Mouse (Mus musculus): ENCODE results near the gene Snapc4. TPM values are rescaled to one million over a fixed set of nuclear protein-coding genes. Genes with fewer than 3 reads are reported as not detected.

The Snapc4 gene
- polyA plus RNA-seq, 1 experiment from 2014 or later = 41.6 TPM

DNA sequence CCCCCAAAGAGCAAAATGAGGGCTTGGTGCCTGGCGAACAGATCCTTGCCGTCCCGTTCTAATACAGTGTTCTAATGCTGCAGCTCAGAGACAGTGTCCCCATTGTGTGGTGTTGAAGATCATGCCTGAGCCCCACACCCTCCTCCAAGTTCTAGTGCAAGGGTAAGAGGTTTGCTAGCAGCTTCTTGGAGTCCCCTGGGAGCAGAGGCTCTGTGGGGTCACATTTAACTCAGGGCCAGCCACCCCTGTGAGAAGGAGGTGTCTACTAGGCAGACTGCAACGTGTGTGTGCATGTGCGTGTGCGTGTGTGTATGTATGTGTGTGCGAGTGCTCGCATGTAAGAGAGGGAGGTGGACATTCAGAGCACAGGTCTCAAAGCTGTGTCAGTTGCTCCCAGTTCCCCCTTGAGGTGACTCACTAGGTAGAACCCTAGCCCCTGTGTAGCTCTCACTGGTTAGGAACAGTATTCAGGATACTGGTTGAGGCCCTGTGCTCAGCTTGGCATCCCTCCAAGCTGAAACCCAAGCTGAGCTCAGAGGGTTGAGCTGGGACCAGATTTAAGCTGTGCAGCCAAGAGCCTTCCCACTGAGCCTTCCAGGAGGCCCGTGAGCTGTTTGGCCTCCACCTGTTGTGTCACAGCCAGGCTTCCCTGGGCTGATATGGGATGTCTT, 63.7 kb downstream of the Snapc4 start:
- Histone ChIP-seq H3K9ac (ENCODE audit: low read depth, low read length) (no peak overlapping the region; the same call in 1 of the 2 replicates), H3K4me2 (peak overlapping the region; percentile 95), H3K4me3 (ENCODE audit: low read depth, low read length) (peak overlapping the region; percentile 81), H3K27me3 (replicated peaks; ENCODE audit: control insufficient read depth, insufficient read depth, low read length) (0 out of 2 replicates have a peak, but pooled peaks cover 2% of the 10 kb centered on the region), H3K36me3 (ENCODE audit: control insufficient read depth, insufficient read depth, low read length) (no peaks in the 10 kb centered on the region), H3K9me3 (ENCODE audit: control insufficient read depth, low read length) (no peaks in the 10 kb centered on the region), H3K27ac (ENCODE audit: low read depth, low read length) (no peak overlapping the region), H3K4me1 (replicated peaks; ENCODE audit: control insufficient read depth, insufficient read depth, low read length) (peaks cover 26% of the 10 kb centered on the region)
- ATAC-seq (replicated peaks; ENCODE audit: low FRiP score) (no peak), DNase-seq (ENCODE audit: low spot score) (no peak)
- WGBS = 82% methylated on average over 9 of the region's 9 CpGs

DNA sequence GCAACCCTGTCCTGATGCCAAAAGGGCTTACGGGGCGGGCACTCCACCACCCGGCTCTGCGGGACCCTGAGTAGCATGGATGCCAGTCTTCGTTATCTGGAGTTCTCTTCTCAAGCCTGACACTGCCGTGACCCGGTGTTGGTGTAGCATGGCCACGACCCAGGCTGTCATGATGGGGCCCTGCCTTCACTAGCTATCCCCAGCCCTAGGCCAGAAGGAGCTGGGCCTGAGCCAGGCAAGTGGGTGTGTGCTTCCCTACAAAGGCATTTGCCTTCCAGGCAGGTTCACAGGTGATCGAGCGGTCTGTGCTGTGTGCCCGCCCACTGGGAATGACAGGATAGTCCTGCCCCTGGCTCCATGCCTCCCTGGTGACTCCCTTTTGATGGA, 64.5 kb downstream of the Snapc4 start:
- 6% methylated on average over 11 of the region's 11 CpGs for WGBS
- Histone ChIP-seq H3K4me3 (ENCODE audit: low read depth, low read length) (peak overlapping the region; percentile 81), H3K36me3 (ENCODE audit: control insufficient read depth, insufficient read depth, low read length) (no peaks in the 10 kb centered on the region), H3K9me3 (ENCODE audit: control insufficient read depth, low read length) (no peaks in the 10 kb centered on the region), H3K9ac (ENCODE audit: low read depth, low read length) (peak overlapping the region; percentile 70), H3K27ac (ENCODE audit: low read depth, low read length) (peak overlapping the region; percentile 74; the same call in 1 of the 2 replicates), H3K27me3 (replicated peaks; ENCODE audit: control insufficient read depth, insufficient read depth, low read length) (0 out of 2 replicates have a peak, but pooled peaks cover 2% of the 10 kb centered on the region), H3K4me1 (replicated peaks; ENCODE audit: control insufficient read depth, insufficient read depth, low read length) (peaks cover 26% of the 10 kb centered on the region), H3K4me2 (peak overlapping the region; percentile 95)
- no peak for ATAC-seq (replicated peaks; ENCODE audit: low FRiP score)
- DNase-seq (ENCODE audit: low spot score) = no peak

DNA sequence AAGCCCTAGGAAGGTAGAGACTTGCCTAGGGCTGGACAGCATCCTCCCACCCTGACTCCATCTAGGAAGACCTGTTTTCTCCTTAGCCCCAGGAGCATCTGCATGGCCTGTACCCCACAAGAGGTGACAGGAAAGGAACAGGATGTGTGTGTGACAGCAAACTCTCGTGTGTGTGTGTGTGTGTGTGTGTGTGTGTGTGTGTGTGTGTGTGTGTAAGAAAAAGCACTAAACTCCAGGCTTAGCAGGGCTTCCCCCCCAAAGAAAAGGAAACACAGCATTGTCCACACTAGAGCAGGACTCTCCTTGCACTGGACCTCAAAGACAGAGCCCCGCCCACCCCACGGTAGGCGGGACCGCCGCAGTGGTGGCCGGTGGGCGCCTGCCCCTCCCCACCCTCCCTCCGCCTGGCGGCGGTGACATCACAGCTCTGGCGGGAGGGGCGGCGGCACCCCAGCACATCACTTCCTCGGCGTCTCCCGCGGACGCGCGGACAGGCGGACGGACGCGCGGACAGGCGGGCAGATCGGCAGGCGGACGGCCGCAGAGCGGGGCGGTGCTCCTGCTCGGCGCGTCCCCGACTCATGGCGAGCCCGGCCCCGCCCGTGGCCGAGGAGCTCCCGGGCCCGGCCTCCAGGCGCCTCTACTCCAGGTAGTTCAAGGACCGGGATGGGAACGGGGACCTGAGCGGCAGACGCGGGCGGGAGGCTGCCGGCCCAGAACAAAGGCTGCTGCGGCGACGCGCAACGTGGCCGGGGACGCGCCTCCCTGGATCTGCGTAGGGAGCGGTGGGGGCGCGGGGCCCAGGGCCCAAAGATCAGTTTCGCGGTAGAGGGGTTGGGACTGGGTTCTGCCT, 65.2 kb downstream of the Snapc4 start, which contains the start of gene Gpsm1:
Gene Gpsm1 (plus strand): TSS at position 444 of the 853 bp plus-strand sequence.
- Histone ChIP-seq H3K27me3 (replicated peaks; ENCODE audit: control insufficient read depth, insufficient read depth, low read length) (0 out of 2 replicates have a peak, but pooled peaks cover 2% of the 10 kb centered on the region), H3K9me3 (ENCODE audit: control insufficient read depth, low read length) (no peaks in the 10 kb centered on the region), H3K4me2 (peak within 1 kb of the TSS; percentile 95), H3K4me1 (replicated peaks; ENCODE audit: control insufficient read depth, insufficient read depth, low read length) (peaks cover 26% of the 10 kb centered on the region), H3K4me3 (ENCODE audit: low read depth, low read length) (peak within 1 kb of the TSS; percentile 81), H3K9ac (ENCODE audit: low read depth, low read length) (peak within 1 kb of the TSS; percentile 70), H3K36me3 (ENCODE audit: control insufficient read depth, insufficient read depth, low read length) (no peaks in the 10 kb centered on the region), H3K27ac (ENCODE audit: low read depth, low read length) (peak within 1 kb of the TSS; percentile 74)
- under 1% methylated on average over 61 of the region's 66 CpGs for whole genome bisulfite sequencing
- DNase-seq (ENCODE audit: low spot score) (peak; percentile 79), ATAC-seq (replicated peaks; ENCODE audit: low FRiP score) (peak; percentile 70)

DNA sequence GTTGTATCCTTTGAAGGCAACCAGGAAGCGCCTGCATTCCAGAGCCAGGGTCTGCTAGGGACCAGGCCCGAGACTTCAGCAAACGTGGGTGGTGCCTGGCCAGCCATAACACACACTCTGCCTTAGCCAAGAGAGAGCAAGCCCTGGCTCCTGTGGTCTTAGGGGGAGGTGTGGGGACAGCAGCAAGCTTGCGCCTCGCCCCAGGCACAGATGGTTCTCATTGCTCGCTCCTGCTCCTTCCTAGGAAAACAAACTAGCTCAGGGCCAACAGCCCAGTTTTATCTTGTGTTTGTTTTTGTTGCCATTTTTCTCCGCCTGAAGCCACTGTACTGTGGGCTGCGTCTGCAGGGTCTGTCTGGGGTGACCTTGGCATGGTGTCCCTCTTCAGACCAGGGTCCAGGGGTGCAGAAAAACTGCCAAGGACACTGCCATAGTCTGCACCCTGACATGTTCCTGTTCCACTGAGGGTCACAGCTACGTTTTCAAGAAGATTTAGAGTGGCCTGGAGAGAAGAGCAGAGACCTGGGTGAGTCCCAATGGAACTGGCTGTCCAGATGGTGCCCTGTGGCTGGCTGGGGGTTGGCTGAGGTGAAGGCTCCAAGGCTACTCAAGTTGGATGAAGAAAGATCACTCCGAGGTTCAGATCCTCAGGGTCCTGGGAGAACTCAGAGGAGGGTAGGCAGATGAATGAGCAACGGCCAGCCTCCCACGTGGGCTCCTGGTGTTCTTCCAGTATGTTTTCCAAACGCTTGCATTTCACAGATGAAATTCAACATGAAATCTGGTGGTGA, 66.0 kb downstream of the Snapc4 start:
- H3K27ac ChIP-seq (ENCODE audit: low read depth, low read length) = peak overlapping the region; percentile 74; the same call in 1 of the 2 replicates
- peak overlapping the region; percentile 81 for H3K4me3 ChIP-seq (ENCODE audit: low read depth, low read length)
- peak overlapping the region; percentile 95 for H3K4me2 ChIP-seq

DNA sequence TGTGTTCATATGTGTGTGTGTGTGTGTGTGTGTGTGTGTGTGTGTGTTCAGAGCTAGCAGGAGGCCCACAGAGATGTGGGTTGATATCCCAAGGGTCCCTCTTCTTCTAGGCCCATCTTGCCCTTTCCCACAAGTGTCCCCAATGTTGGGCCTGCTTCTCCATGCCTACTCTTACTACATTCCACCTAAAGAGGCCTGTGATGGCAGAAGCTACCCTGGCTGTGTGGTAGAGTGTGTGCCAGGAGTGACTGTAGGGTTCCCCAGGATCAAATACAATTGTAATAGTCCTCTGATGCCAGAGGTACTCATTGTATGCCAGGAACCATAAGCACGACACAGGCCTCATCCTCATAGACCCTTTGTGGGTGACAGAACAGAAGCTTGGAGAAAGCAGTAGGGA, 67.1 kb downstream of the Snapc4 start:
- ATAC-seq (replicated peaks; ENCODE audit: low FRiP score) = no peak
- Histone ChIP-seq H3K4me1 (replicated peaks; ENCODE audit: control insufficient read depth, insufficient read depth, low read length) (peaks cover 26% of the 10 kb centered on the region), H3K27ac (ENCODE audit: low read depth, low read length) (no peak overlapping the region)

More for the DNA sequence above, 66.0 kb downstream of the Snapc4 start:
- no peaks in the 10 kb centered on the region for H3K36me3 ChIP-seq (ENCODE audit: control insufficient read depth, insufficient read depth, low read length)
- H3K9me3 ChIP-seq (ENCODE audit: control insufficient read depth, low read length) = no peaks in the 10 kb centered on the region
- peaks cover 26% of the 10 kb centered on the region for H3K4me1 ChIP-seq (replicated peaks; ENCODE audit: control insufficient read depth, insufficient read depth, low read length)
- ATAC-seq (replicated peaks; ENCODE audit: low FRiP score) (no peak), DNase-seq (ENCODE audit: low spot score) (no peak)
- WGBS = 53% methylated on average over 13 of the region's 13 CpGs
- H3K27me3 ChIP-seq (replicated peaks; ENCODE audit: control insufficient read depth, insufficient read depth, low read length) = 0 out of 2 replicates have a peak, but pooled peaks cover 2% of the 10 kb centered on the region
- no peak overlapping the region; the same call in 1 of the 2 replicates for H3K9ac ChIP-seq (ENCODE audit: low read depth, low read length)

DNA sequence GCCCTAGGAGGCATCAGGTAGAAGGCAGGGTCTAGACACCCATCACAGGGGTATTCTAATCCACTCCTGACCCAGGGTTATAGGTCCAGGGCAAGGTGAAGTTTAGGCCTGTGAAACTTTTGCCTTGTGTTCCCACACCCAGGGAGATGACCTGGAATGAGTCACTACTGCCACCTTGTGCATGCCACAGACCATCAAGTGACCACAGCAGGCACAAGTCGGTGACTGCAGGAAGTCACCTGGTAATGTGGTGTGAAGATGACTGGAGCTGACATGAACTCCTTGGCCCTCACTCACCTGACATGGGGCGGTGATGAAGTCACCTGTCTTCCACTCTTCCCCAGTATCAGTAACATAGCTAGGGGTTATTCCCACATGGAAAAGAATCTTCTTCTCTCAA, 67.6 kb downstream of the Snapc4 start:
- no peak overlapping the region for H3K27ac ChIP-seq (ENCODE audit: low read depth, low read length)
- no peak overlapping the region for H3K4me3 ChIP-seq (ENCODE audit: low read depth, low read length)
- no peak for ATAC-seq (replicated peaks; ENCODE audit: low FRiP score)
- no peaks in the 10 kb centered on the region for H3K9me3 ChIP-seq (ENCODE audit: control insufficient read depth, low read length)
- 0 out of 2 replicates have a peak, but pooled peaks cover 2% of the 10 kb centered on the region for H3K27me3 ChIP-seq (replicated peaks; ENCODE audit: control insufficient read depth, insufficient read depth, low read length)
- WGBS = 51% methylated on average over 2 of the region's 2 CpGs
- no peak overlapping the region for H3K4me2 ChIP-seq
- peaks cover 26% of the 10 kb centered on the region for H3K4me1 ChIP-seq (replicated peaks; ENCODE audit: control insufficient read depth, insufficient read depth, low read length)
- no peak for DNase-seq (ENCODE audit: low spot score)
- no peaks in the 10 kb centered on the region for H3K36me3 ChIP-seq (ENCODE audit: control insufficient read depth, insufficient read depth, low read length)
- H3K9ac ChIP-seq (ENCODE audit: low read depth, low read length) = no peak overlapping the region

More for the DNA sequence above, 67.1 kb downstream of the Snapc4 start:
- no peak overlapping the region for H3K9ac ChIP-seq (ENCODE audit: low read depth, low read length)
- H3K27me3 ChIP-seq (replicated peaks; ENCODE audit: control insufficient read depth, insufficient read depth, low read length) = 0 out of 2 replicates have a peak, but pooled peaks cover 2% of the 10 kb centered on the region
- H3K4me3 ChIP-seq (ENCODE audit: low read depth, low read length) = no peak overlapping the region
- H3K36me3 ChIP-seq (ENCODE audit: control insufficient read depth, insufficient read depth, low read length) = no peaks in the 10 kb centered on the region
- WGBS = 75% methylated on average over 1 of the region's 1 CpGs
- no peak for DNase-seq (ENCODE audit: low spot score)
- no peaks in the 10 kb centered on the region for H3K9me3 ChIP-seq (ENCODE audit: control insufficient read depth, low read length)
- H3K4me2 ChIP-seq = no peak overlapping the region
